Mouse (Mus musculus) WW6 (cell line): ENCODE data around the gene Irf6.

ENCODE experiments used
- DNase-seq: peaks from one replicate; pipeline ENCODE4 v3.0.0-alpha.2; 2013; ENCODE audit warnings: low read depth, low spot score

Gene Irf6

DNA sequence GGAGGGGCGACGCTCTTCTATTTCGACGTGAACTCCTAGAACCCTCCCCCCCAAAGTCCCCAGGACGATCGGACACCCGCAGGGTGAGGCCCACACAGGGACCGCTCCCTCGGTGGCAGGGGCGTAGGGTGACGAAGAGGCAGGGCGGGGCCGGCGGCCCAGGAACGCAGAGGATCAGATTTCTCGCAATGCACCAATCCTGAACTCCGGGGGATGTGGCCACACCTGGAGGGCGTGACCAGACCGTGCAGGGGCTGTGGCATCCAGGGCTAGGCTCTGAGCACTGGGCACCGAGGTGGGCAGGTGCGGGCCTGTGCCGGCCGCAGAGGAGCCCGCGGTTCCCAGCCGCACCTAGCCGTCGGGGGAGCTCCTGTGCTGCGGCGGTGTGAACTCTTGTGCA is at the start of gene Irf6:
Irf6 (plus strand) TSS at position 240 of the 400 bp plus-strand sequence.
- no peak for DNase-seq

DNA sequence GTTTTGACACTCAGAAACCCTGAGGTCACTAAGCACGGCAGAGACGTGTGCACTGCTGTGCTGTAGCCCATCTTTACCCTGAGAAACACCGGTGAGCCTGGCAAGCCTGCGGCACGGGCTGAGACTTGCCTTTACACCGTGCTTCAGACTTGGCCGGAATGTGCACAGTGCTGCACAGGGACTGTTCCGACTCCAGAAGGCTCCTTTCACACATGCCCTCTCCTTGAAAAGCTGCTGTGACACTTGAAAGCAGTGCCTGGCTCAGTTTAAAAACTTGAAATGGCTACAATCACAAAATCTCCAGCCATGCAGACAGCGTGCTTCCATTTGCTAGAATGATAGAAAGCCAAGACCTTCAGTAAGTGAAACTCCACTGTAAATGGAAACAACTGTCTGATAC is 40.8 kb upstream of the Irf6 start:
- DNase-seq = no peak

DNA sequence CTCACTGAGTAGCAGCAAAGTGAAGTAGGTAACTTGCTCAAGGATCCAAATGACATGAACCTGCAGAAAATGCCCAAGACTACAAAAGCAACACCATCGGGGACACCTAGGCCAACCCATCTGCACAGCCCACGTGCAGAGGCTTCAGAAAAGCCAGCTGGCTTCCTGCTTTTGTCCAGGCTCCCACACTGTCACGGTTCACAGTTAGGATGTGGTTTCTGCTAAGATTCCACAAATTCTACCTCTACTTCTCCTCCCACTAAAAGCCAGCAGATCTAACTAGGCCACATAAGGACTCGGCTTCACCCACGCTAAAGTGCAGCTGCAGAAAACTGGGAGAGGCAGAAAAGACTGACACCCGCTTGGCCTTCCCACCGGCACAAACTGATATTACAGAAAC is 30.1 kb upstream of the Irf6 start:
- DNase-seq = no peak

DNA sequence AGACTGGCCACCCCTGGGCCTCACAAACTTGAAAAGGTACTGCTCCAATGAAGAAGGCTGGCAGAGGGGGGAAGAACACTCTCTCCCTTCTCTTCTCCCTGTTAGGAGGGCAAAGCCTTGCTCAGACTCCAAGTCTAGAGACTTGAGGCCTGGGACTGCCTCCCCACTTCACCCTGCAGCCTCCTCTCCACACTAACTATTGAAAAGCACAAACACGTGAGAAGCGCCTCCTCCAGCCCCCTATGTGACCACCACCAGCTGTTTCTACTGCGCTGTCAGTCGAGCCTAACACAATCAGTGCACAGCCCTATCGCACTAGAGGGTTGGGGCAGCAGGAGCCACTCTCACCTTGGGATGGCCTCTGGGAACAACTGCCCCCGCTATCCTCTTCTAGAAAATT is 29.6 kb upstream of the Irf6 start:
- no peak for DNase-seq

DNA sequence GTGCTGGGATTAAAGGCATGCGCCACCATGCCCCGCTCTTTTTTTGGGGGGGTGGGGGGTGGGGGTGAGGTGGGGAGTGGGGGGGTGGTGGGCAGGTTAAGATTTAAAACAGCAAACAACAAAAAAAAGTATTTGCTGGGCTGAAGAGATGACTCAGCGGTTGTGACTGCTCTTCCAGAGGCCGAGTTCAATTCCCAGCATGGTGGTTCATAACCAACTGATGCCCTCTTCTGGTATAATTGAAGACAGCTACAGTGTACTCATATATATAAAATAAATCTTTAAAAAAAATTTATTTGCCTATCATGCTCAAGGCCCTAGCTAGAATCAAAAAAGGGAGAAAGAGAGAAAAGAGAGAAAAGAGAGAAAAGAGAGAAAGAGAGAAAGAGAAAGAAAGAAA is 27.1 kb upstream of the Irf6 start:
- no peak for DNase-seq

DNA sequence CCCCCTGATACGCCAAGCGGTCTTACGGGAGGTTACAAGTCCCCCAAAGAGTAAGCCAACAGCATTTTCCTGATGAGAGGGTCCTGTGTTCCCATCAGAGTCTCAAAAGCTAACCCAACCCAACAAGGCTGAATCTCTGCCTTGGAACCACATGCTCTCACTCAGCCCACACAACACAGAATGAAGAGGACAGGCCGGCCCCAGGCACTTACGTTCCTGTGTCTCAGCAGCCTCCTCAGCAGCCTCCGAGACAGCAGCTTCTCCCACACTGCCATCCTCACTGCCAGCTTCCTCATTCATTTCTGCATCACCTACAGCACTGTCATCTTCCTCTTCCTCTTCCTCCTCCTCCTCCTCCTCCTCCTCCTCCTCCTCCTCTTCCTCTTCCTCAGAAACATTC is 24.9 kb upstream of the Irf6 start:
- DNase-seq = no peak

DNA sequence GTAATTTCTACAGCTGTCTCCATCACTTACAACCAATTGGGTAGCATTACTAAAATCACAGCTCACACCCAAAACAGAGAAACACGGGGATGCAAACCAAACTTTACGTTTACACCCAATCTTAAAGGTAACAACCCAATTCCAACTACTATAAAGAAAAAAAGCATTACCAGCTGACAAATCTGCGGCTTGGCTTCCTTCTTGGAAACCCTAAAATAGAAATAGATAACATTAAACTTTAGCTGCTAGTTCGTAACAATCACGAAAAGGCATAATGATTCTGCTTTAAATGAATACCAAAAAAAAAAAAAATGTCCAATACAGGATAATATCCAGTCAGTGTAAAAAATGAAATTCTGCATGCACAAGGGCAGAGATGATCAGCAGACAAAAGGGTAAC is 23.6 kb upstream of the Irf6 start:
- DNase-seq = no peak

DNA sequence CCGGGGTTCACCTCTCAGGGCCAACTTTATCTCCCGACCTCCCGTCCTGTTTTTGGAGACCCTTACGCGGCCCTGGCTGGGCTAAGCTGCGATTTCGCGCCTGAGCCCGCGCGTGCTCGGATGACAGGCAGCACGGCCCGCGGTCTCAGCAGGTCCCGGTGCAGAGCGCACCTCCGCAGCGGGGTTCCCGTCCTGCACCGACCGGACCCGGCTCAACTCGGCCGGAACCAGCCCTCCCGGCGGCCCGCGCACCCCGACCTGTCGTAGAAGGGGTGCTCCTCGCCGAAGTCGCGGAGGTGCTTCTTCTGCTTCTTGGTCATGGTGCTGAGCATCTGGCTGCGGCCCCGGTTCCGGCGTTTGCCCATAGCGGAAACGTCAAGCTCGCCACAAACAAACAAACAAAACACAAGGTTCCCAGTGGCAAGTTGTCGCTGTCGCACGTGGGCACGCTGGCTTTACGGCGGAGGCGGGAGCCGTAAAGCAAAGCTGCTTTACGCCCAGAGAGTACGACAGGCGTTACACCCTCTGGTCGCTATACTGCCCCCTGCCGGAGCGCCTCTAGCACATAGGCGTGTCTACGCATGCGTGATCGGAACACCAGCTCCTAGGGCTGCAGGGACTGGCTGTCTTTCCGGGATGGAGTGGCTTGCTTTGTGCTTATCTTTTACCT is 23.0 kb upstream of the Irf6 start, which contains the start of gene Diexf:
Diexf (minus strand) TSS at position 487 of the 670 bp plus-strand sequence.
- peak; percentile 93 for DNase-seq

DNA sequence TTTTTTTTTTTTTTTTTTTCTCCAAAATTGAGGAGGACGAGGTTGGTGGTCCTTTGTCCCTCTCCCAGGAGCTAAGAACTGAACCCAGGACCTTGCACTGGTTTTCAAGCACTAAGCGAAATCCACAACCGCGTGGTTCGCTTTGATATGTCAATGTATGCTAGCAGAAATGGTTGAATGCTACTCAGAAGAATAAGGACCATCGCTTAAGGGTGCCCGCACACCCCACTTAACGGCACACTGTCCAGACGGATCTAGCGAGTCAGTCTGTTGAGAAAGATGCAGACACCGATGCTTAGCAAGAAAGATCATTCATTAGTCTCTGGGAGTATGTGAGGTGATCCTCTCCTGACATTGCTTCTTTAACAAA is 22.5 kb upstream of the Irf6 start:
- no peak for DNase-seq

DNA sequence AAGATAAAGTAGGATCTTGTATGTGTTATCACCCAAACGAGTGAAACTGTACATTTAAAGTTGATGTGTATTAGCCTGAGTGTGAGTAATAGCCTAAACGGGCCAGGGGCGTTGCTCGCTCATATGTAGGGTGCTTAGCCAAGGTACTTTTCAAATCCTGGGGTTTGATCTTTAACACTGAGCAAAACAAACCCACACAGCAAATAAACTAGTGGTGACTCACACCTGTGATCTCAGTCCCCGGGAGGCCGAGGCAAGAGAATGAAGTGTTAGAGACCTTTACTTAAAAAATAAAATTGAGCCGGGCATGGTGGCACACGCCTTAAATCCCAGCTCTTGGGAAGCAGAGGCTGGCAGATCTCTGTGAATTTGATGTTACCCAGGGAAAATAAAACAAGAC is 22.1 kb upstream of the Irf6 start:
- no peak for DNase-seq

DNA sequence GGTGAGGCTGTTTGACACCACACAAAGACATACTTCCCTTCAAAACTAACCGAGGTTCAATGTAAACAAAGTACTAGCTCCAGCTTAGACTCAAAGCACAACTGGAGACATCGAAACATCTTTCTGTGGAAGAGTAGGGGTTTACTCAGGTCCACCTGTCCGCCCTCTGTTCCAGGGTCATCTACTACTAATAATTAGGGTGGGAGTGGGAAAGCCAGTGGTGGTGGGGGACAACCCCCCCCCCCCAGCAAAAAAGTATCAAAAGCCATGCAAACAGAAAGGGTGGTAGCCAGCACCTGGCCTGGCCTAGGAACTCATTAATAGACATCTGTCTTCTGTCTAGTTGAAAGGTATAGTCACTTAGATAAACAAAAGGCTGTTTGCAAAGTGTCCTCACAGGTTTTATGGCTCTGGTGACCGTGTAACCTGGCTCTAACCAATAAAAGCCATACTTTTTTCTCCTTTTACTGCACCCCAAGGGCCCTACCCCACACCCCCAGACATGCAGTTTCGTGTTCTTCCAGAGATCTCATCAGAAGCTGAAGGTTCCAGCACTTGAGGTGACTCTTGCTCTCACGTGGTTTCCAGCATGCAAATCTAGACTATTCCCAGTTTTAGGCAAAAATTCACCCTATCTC is 21.5 kb upstream of the Irf6 start:
- DNase-seq = no peak

DNA sequence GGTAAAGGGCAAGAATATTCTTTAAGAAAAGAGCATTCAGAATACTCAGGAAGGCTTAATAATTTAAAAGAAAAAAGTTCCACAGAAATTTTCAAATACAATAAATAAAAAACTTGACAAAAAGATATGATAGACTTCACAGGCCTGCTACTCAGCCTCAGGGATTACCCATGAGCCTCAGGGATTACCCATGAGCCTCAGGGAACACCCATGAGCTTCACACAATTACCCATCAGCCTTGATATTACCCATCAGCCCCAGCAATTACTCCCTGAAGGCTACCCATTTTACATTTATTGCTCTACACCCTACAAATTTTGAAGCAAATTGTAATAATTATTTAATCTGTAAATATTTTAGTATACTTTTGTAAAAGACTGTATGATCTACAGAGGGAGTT is 20.5 kb upstream of the Irf6 start:
- DNase-seq = no peak

DNA sequence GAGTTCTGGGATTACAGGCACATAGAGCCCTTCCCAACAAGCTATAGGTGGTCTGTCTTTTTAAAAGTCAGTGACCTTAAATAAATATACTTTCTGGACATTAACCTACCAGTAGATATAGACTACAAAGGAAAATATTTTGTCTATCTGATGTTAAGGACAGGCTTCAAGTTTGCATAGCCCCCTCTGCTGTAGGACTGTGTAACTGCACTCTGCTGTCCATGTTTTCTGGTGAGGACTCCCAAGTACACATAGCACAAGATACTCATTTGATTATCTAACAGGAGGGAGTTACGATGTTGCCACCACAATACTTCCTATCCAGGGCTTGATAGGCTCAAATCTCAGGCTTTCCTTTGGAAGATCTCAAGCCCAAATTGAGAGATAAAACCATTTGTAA is 19.2 kb upstream of the Irf6 start:
- no peak for DNase-seq

DNA sequence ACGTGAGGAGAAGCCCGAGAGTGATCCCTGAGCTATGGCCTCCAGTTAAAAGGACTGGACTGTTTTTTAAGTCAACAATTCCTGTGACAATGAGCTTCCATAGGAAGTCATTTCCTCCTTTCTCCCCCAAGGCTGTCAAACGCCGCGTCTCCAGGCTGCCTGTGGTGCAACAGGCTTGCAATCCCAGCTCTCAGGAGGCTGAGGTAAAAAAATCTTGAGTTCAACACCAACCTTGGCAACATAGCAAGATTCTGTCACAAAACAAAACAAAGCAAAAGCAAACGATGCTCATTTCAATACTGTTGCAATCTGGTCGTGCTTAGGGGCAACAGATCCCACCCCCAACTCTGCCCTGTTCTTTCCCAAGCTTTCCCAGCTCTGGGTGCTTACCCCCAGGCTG is 14.8 kb upstream of the Irf6 start:
- DNase-seq = no peak

DNA sequence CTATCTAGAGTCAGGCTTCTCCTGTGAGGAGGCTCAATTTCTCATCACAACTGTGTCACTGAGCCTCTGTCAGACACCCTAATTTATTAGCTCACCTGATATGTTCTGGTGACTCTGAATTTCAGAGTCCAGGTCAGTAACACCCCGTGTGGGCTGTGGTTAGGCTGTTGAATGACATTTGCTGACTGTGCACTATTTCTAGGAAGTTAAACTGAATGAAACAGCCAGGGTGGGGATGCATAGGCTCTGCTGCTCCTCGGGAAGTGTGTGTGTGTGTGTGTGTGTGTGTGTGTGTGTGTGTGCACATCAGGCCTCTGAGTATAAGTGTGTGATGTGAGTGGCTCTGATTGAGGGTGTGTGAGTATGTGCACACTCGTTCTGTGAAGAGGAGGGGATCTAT is 14.2 kb upstream of the Irf6 start:
- DNase-seq = no peak

DNA sequence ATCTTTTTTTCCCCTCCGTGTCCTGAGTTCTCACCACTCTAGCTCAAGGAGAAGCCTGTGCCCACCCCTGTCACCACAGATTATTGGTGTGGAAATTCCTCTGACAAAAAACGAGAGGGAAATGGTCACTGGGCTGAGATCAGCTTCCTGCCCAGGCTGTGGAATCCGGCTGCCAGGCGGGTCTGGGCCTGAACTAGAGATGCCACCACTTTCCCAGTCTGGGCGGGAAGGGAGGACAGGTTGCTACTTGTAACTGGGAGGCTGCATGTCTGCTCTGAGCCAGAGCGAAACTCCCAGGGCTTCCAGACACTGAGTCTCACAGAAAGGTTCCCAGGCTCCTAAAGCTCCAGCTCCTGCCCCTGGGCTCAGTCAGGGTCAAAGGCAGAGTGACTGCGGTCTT is 11.8 kb upstream of the Irf6 start:
- no peak for DNase-seq

DNA sequence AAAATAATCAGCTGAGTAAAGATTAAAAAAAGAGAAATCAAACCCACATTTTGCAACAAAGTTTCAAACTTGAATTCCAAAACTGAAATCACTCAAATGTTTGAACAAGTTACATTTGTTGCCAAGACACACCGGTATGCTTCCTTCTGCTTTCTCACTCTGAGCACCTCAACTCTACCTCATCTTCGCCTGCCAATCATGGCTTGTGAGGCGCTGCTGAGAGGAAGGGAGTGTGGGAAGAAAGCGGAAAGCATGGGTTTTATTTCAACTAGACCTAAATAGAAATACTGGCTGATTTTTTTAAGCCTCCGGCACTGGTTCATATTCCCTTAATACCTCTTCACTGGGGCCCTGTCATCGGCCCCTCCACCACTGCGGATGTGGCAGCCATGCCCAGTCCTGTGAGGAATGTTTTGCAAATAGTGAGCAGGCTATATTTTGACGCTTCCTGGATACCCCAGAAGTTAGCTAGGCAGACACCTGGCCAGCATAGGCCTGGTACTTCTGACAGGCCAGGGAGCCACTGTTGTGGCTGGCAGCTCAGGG is 10.3 kb upstream of the Irf6 start:
- DNase-seq = no peak

DNA sequence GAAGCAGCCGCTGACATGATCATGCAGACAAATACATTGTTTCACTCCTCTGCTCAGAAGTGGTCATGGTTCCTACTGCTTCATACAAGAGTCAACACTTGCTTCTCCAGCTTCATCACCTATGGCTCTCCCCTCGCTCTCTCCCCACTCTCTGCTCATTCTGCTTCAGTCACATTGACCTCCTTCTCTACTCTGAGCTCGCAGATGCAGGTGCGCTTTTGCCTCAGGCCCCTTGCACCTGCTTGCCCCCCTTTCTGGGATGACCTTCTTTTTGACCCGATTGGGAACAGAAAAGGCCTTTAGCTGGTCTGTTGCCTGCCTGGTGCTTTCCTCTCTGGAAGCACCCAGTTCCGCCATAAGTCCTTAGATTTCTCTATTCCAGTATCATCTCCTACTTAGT is 8.4 kb upstream of the Irf6 start:
- no peak for DNase-seq

DNA sequence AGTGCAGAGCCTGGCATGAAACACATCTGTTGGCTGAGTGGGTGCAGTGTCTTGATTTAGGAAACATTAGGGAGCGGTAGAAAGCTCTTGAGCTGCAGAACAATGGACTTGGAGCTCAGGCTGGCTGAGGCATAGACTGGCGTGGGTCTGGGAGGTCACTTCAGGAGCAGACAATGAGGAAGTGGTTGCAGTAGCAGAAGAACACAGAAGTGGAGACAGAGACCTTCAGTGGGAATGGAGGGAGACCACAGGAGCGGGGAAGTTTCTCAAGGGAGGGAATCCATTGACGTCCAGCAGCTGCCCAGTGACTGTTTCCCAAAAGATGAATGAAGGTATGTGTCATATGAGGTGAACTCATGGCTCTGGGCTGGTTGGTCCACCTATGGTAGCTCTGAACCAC is 7.8 kb upstream of the Irf6 start:
- no peak for DNase-seq

DNA sequence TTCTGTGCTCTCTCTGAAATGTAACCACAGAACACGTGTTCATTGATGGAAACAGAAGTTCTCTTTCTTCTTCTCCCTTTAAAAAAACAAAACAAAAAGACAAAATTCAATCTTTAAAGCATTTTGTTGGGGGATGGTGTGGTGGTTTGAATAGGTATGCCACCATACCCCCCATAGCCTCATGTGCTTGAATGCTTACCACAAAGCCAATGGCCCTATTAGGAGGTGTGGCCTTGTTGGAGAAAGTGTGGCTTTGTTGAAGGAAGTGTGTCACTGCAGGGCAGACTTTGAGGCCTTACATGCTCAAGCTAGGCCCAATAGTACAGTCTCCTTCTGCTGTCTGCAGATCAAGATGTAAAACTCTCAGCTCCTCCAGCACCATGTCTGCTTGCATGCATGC is 6.5 kb upstream of the Irf6 start:
- DNase-seq = no peak

DNA sequence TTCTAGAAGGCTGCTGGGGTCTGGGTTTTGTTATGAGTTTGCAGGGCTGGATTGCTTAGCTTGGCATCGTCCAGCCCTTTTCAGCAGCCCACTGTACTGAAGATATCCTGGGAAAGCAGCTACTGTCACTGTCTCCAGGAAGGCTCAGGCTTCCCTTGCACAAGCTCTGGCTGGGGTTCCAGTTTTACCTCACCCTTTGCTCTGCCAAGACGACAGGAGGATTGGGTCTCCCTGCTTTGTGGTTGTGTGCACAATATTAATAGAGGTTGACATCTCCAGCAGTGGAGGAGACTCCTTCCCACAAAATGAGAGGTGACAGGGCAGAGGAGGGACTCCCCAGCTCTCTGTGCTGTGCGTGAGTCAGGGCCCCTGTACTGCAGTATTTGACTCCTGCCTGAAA is 3.7 kb upstream of the Irf6 start:
- DNase-seq = no peak

DNA sequence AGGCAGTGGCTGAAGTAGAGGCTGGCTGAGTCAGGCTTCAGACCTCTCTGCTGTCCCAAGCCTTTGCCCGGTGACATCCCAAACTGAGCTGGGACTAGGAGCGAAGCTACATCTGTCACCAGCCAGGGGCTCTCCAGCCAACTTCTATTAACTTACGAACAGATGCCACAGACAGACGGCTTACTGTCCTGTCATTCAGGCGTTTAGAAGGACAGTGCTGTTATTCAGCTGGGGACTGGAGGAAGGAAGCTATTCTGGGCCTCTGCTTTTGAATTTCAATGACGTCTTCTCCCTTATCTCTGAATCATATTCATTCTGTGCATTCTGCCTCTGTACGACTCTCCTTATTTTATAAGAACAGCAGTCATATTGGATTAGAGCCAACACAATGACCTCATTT is 1.8 kb upstream of the Irf6 start:
- no peak for DNase-seq

DNA sequence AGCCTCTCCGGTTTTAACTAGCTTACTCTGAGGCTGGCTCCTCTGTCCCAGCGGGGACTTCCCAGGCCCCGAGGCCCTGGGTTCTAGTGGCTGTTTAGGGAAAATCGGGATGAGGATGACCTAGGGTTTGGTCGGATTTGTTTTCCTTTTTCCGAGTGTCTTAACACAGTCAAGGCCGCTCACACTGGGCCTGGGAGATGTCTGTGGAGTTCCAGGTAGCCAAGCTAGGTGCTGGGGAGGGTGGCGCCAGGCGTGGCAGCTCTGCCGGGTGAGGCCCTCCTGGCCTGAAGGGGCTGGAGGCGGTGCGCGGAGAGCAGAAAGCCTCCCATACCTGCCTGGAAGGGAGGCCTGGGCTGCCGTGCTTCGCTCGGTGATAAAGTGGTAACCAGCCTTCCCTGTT is 650 bp downstream of the Irf6 start:
- DNase-seq = no peak
